16 mouse cellular contexts compared by ENCODE assay signal in the genomic region with DNA sequence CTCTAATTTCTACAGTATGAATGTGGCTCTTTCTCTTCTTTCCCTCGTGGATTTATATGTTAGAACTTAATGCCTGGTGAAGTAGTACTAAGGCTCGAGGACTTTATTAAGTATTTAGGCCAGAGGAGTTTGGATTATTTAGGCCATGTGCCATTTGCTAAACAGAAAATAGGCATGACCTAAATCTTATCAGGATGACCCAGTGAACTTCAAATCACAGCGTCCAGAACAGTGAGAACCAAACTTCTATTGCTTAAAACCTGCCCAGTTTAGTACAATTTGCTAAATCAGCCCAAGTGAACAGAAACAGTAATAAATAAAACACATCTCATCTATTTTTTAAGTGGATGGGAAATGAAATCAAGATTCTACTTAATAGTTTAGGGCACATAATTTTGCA.
"Had no signal": no experiment of that assay in that cellular context is flagged by ENCODE, and none has a peak within 500 bp of the region (broad histone marks: within the 10 kb centered on the region; RNA-seq: fewer than 3 reads in every experiment).

No protein-coding gene starts in this region.

- H3K27ac ChIP-seq: neural tube, embryonic 12.5 days; neural tube, embryonic 13.5 days; neural tube, embryonic 15.5 days; stomach, embryonic 15.5 days; stomach, postnatal 0 days had no signal

- H3K9ac ChIP-seq: neural tube, embryonic 12.5 days; neural tube, embryonic 13.5 days; neural tube, embryonic 15.5 days; stomach, embryonic 15.5 days had no signal

- H3K36me3 ChIP-seq: neural tube, embryonic 12.5 days; neural tube, embryonic 13.5 days; neural tube, embryonic 15.5 days; stomach, embryonic 15.5 days had no signal

- H3K27me3 ChIP-seq: neural tube, embryonic 12.5 days; neural tube, embryonic 13.5 days; neural tube, embryonic 15.5 days; stomach, embryonic 15.5 days had no signal

- DNase-seq: right cerebral cortex, adult 18-20 months; right cerebral cortex, postnatal 14 days; right cerebral cortex, postnatal 25 days; right cerebral cortex, postnatal 4 days; spleen, adult 18-20 months; thymus, adult 18-20 months; thymus, adult 2 months; thymus, postnatal 14 days; thymus, postnatal 25 days; thymus, postnatal 36 days; thymus, postnatal 4 days had no signal

- H3K4me3 ChIP-seq: neural tube, embryonic 12.5 days; neural tube, embryonic 13.5 days; neural tube, embryonic 15.5 days; stomach, embryonic 15.5 days had no signal

- H3K4me1 ChIP-seq: neural tube, embryonic 12.5 days; neural tube, embryonic 13.5 days; neural tube, embryonic 15.5 days; stomach, embryonic 15.5 days had no signal
